Mouse (Mus musculus): ENCODE results near the gene Ncaph2.

- TF ChIP-seq CTCF (conservative IDR thresholded peaks at IDR 0.05; ENCODE audit: low read length) = no peak
- TF ChIP-seq POU5F1 (IDR thresholded peaks at IDR 0.05; ENCODE audit: borderline replicate concordance, low read length) = no peak
Observed at GRCm38 (mm10) chr15:89421938-89422337, 66.4 kb downstream of the Ncaph2 start.
